Mouse (Mus musculus) spleen, adult 2 months (tissue): ENCODE data around the gene Arhgef3.

Experiments
- CTCF ChIP-seq: fragments of 200-500 bp; IDR thresholded peaks from 2 replicates; pipeline ENCODE4 v1.5.1; 2011; ENCODE audit warnings: mild to moderate bottlenecking, inconsistent platforms; ENCODE audit not compliant: insufficient read depth, insufficient read length, insufficient replicate concordance; ENCODE audit errors: extremely low read depth
- POLR2A ChIP-seq: fragments of 200-500 bp; IDR thresholded peaks from 2 replicates; pipeline ENCODE4 v1.6.1; 2011; ENCODE audit warnings: low read depth, low read length, inconsistent platforms

- TF ChIP-seq POLR2A (no peak), CTCF (no peak)
Measured at GRCm38 (mm10) chr14:27094247-27094646, 20.5 kb upstream of the Arhgef3 start.
